Mouse (Mus musculus): ENCODE measurements at regions not wholly inside any gene's neighbourhood (a gene's known extent, or its start where the extent isn't known, plus 50 kb on each side); places are given as distances from the start of the nearest gene placed in this dataset.

DNA sequence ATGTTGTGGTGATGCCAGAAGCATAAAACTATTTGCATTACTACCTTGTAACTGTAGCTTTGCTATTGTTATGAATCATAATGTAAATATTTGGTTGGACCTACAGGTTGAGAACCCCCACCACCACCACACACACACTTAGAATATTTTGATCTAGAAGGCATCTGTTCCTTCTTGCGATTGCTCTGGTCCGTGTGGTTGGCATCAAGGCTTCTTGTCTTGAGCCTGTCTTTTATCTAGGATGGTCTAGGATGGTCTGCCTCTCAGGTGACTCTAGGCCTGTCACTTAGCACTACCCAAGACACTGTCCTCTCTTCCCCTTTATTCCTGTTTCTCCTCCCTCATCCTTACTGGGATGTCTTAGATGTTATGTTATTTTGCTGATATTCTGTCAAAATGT lies 76.6 kb upstream of the Jade1 start:
- in situ Hi-C loops (cut with MboI, MseI): loop anchor here in 1 of 2 experiments (10.0 kb wide), 1 partner anchor 664 kb away; no protein-coding TSS in a partner anchor

DNA sequence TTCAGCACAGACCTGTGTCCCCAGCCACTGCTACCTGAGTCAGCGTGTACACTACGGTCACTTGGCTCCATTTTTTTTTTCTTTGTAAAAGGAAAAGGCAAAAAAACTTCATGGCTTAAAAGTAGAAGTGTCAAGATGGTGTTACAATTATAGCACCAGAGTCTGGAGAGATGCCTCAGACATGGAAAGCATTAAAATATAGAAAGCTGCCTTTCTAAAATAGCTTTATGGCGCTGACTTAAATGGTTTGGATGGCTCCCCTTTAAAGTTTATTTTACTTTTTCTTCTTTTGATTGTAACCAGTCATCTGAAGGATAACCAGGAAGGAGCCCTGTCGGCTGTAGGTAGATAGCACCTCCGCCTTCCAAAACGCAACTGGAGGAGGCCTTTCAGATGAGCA lies 79.0 kb upstream of the Jade1 start:
- in situ Hi-C loops (cut with MboI, MseI): loop anchor here in 1 of 2 experiments (10.0 kb wide), 1 partner anchor 662 kb away; no protein-coding TSS in a partner anchor

DNA sequence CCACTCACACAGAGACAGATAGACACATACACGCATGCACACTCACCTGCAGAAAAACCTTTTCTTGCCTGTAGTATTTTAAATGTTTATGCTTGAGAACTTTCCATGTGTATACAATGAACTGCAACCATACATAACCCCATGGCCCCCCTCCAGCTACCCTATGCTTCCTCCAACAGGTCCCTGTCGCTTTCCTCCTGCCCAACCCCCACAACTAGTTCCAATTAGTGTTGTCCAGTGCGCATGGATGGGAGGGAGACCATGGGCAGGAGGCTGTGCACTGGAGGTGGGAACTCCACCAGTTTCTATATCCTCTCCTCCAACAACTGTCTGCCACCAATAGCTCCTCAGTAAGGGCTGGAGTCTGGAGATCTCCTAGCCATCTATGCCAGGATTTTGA lies 82.9 kb upstream of the Jade1 start:
- in situ Hi-C loops (cut with MboI, MseI): loop anchor here in 1 of 2 experiments (10.0 kb wide), 1 partner anchor 658 kb away; no protein-coding TSS in a partner anchor

DNA sequence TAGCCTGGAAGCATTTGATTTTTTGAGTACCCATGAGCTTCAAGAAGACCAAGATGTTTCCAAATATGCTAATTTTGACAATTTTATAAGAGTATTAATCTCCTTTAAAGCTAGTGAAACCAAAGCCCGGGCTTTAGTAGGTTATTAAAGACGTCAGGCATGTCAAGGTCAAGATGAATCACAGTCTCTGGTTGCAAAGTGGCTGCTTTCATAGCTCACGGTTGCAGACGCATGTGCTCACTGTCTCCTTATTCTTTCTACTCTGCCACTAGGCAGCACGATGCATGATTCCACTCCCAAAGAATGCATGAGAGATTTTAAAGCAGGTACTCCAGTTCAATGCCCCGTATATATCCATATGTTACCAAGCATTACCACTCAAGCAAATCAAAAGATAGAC lies 86.4 kb upstream of the Jade1 start:
- in situ Hi-C loops (cut with MboI, MseI): no loop called here

DNA sequence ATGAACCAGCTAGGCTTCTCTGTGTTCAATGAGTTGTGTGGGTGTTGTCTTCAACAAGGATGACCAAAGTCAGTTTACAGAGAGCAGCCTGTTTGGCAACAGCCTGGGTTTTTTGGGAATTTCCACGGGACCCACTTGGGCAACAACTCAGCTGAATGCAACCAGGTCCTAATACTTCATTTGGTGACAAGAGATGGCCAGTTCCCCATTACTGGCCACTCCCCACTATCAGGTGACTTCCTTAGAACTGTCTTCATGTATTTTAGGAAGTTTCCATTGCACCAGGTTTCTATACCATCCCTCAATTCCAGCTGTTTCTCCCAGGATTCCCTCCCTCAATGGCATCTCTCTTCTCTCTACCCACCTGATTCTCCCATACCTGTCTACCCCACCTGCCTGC lies 87.7 kb upstream of the Jade1 start:
- in situ Hi-C loops (cut with MboI, MseI): no loop called here

DNA sequence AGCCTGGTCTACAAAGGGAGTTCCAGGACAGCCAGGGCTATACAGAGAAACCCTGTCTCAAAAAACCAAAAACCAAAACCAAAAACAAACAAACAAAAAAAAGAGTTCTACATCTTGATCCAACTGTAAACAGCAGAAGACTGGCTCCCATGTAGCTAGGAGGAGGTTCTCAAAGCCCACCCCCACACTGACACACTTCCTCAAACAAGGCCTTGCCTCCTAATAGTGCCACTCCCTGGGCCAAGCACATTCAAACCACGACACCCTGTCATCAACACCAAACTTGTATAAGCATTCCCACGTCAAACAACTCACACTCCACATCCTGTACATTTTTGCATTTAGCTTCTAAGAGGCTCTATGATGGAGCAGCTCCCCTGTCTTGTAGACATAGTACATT lies 89.6 kb upstream of the Jade1 start:
- in situ Hi-C loops (cut with MboI, MseI): no loop called here

DNA sequence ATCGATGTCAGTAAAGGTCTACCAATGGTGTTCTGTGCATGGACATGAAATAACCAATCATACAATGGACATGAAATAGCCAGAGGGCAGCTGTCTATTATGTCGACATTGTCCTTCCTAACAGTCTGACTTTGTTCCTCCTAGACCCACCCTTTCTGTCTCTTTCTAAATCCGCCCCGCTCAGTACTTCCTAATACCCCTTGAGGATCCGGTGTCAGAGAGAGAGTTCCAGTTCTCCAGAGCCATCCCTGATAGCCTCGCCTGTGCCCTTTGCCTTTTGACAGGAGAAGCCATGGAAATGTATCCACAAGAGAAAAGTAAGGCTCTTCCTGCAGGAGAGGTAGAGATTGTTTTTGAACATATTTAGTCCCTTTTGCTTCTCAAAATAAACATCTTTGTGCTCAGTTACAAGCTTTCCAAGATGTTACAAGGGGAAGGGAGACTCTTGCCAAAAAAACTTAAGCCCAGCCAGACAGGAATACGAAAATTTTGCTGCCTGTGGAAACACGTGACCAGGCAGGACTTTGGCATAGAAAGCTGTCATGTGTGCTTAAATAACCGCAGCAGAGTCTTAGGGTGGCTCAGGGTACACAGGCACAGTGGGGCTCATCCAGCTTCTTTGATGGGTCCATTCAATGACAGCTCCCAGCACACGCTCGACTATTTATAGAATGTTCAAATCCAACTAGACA lies 92.4 kb upstream of the Jade1 start:
- in situ Hi-C loops (cut with MboI, MseI): no loop called here

DNA sequence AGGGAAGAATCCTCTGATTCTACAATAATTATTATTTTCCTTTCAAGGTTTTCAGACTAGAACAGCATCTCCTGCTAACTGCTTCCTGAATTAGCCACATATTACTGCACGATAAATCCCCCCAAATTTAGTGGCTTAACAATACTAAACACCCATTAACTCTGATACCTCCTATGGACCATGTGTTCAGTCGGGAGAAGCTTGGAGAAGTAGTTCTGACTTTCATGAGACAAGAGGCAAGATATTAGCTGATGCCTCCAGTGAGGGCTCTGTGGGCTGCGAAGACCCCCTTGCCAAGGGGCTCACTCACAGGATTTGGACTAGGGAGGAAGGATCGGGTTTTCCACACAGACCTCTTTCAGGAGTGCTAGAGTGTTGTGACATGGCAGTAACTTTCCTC lies 95.4 kb upstream of the Jade1 start:
- in situ Hi-C loops (cut with MboI, MseI): no loop called here

DNA sequence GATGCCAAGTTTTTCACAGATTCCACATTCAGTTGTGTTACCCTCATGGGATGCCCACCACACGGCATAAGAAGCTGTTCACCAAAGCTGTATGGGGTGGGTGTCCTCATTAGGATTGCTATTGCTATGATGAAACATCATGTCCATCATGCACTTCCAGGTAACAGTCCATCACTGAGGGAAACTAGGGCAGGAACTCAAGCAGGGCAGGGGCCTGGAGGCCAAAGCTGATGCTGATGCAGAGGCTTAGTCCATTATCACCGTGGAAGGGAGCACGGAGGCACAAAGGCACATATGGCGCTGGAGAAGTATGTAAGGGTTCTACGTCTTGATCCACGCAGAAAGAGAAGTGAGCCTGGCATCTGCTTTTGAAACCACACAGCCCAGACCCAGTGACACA lies 97.4 kb upstream of the Jade1 start:
- in situ Hi-C loops (cut with MboI, MseI): no loop called here

DNA sequence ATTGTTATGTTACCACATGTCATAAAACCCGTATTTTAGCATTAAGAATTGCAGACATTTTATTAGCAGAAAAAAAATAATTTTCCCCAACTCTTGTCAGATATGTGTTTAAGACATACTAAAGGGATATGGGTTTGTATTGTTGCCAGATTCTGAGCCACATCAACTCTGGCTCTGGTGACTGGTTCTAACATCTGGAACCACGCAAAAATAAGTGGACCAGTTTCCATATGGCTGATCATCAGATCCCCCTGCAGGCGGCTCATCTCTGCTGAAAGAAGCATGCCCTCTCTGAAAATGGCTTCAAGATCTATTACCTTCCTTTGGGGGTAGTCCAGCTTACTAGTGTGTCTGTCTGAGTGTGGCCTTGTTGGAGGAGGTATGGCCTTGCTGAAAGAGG lies 102.0 kb upstream of the Jade1 start:
- in situ Hi-C loops (cut with MboI, MseI): no loop called here

DNA sequence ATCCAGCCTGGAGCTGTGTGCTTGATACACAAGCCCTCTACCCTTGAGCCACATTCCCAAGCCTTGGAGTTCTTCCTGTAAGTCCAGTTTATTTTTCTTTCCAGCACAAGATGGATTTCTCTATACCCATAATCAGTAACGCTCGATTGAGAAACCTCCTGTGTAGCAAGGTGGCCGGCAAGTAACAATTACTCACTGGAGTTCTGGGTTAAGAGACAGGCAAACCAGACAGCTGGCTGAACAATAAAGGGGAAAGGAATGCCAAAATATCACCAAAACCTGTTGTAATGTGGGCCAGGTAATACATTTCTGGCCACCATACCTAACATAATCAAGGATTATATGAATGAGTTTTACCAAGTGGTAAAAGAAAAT lies 102.8 kb upstream of the Jade1 start:
- in situ Hi-C loops (cut with MboI, MseI): no loop called here

DNA sequence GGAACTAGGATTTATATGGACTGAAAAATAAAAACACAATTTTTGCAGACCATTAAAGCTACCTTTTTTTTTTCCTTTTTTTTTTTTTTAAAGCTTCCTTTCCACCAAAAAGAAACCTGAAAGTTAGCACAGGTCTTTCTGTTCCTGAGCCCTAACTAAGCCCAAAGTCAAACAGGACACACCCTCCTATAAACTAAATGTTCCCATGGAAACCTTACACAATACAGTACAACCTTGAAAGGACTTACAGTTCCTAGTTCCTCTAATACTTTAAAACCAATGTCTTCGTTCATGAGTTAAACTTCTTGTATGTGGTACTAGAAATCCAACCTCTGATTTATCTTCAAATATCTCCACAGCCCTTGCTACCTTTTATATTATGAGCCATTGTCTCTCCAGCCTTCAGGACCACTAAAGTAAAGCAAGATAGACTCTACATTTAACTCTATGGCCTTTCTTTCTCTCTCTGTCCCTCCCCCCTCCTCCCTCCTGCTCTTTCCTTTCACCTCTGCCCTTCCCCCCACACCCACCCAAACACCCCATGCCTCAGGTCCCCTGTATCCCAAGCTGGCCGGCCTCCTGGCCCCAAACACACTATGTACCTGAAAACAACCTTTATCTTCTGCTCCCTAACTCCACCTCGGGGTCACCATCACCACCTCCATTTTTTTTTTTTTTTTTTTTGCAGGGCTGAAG lies 103.4 kb upstream of the Jade1 start:
- in situ Hi-C loops (cut with MboI, MseI): no loop called here

DNA sequence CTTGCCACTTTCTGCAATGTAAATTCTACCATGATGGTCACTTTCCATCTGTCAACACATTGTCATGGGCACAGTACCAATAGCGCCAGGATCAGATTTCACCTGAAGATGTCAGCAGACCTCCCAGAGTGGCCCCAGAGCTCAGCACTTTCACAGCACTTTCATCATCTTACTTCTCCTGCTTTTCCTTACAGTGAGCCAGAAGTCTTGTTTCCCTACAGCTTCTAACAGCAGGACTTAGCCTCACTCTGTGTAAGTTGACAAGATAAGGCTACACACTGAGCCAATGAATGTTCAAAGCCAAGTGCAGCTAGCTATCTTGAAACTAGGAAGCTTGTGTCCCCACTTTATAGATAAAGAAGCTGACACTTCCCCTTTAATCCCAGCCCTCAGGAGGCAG lies 104.8 kb upstream of the Jade1 start:
- in situ Hi-C loops (cut with MboI, MseI): no loop called here

DNA sequence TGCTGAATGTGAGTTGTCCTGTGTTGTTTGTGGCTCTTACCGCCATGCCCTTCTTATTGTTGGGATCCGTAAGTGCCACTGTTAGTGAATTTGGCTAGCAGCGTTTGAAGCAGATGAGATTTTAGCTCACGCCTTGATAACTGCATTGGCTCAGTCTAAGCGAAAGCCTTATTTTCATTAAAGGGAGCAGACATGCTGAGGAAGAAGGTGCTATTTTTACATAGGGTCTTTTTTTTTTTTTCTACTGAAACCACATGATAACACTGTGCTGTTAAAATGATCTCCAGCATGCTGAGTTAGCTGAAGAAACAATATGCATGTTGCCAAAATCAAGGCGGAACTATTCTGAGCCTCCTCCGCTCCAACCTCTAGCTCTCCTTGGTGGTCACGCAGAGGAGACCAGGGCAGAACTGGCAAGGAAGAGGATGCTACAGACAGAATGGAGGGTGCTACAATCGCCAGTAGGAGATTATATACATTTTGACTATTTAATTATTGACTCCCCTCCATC lies 111.2 kb upstream of the Jade1 start:
- in situ Hi-C loops (cut with MboI, MseI): loop anchor here in 1 of 2 experiments (10.0 kb wide), 1 partner anchor 699 kb away; the partner anchor contains the start of gene Hspa4l

DNA sequence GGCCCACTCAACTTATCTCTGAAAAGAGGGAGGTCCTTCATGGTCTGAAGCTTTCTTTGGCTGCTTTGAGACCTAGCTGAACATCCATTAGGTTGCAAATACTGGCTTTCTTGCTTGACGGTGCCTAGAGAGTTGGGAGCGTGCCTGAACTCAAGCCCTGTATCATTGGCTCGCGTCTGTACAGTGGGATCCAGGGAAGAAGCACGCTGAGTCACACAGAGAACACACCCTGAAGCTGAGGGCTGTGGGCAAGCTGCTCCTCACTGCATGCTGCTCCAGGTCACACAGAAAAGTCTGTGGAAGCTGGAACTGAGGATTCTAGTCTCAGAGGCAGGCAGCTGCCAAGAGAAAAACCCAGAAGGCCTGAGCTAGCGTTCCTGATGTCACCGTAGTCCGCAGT lies 119.3 kb upstream of the Jade1 start:
- in situ Hi-C loops (cut with MboI, MseI): no loop called here

DNA sequence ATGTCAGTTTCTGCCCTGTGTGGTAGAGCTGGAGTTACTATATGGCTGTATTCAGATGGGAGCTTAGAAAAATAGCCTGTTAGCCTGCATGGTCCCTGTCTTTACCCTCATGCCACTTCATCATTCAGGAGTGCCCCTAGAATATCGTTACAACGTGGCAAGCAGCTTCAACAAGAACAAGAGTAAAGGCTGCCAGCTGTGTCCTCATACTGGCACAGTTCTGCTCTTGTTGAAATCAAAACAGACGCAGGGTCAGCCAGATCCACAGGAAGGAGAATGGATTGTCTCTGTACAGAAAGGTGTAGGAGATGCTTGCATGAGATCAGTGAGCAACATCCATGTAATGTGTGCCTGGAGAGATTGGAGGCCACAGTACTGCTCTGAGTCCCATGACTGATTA lies 122.4 kb upstream of the Jade1 start:
- in situ Hi-C loops (cut with MboI, MseI): no loop called here

DNA sequence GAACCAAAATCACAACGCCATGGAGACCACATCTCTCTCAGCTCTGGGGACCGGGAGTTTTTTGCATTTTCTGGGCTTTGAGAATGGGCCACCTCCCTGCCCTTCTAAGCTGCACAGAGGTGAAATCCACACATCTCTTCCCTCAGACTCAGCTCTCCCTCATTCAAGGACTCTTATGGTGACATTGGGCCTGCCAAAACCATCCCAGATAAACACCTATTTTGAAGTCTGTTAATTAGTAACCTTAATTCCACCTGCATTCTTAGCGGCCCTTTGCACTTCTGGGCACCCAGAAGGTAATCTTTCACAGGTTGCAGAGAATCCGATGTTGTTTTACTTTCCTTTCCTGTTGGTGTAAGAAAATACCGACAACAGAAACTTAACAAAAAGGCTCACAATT lies 123.2 kb upstream of the Jade1 start:
- in situ Hi-C loops (cut with MboI, MseI): no loop called here

DNA sequence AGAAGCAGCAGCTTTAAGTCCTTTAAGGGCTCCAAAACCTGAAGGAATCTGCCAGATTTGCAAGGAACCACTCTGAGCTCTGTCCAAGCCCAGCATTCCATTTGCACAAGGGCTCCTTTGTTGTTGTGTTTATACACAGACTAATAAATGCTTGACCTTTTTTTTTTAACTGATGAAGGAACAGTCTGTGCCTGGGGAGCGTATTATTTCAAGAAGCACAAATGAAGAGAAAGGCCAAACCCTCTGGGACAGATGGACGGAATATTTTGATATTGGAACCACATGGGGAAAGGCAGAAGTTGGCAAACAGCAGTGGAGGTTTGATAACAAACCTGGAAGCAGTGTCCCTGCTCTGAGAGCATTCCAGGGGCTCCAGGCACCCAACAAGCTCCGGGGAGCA lies 125.3 kb upstream of the Jade1 start:
- in situ Hi-C loops (cut with MboI, MseI): no loop called here

DNA sequence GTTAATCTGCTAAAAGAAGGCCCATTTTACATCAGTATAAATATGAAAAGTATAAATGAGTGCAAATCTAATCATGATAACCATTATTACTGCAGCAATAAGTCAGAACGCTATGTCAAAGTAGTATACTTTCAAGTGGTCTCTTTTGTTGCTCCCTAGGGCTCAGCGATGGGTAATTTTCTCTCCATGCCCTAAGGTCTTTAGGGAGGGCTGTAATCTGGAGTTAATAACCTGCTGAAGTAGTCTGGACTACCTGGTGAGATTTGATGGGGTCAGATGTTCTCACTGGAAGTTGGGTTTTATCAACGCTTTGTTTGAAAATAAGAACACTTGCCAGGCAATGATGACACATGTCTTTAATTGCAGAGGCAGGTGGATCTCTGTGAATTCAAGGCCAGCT lies 128.6 kb upstream of the Jade1 start:
- in situ Hi-C loops (cut with MboI, MseI): no loop called here

DNA sequence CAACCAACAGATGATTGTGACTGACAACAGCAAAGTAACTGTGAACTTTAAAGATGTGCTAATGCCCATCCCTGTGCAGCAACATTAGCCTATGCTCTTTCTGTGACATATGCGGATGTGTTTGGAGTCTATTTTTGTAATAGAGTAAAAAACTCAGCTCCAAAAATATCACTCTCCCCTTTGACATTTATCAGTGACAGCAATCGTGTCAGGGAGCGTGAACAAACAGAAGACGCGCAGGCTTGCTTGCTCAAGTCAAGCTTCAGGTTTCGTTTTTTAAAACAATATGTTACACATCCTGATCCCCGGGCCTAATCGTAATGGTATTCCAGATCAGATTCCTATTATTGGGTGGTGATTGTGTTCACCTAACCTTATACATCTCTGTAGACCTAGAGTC lies 129.7 kb upstream of the Jade1 start:
- in situ Hi-C loops (cut with MboI, MseI): no loop called here

DNA sequence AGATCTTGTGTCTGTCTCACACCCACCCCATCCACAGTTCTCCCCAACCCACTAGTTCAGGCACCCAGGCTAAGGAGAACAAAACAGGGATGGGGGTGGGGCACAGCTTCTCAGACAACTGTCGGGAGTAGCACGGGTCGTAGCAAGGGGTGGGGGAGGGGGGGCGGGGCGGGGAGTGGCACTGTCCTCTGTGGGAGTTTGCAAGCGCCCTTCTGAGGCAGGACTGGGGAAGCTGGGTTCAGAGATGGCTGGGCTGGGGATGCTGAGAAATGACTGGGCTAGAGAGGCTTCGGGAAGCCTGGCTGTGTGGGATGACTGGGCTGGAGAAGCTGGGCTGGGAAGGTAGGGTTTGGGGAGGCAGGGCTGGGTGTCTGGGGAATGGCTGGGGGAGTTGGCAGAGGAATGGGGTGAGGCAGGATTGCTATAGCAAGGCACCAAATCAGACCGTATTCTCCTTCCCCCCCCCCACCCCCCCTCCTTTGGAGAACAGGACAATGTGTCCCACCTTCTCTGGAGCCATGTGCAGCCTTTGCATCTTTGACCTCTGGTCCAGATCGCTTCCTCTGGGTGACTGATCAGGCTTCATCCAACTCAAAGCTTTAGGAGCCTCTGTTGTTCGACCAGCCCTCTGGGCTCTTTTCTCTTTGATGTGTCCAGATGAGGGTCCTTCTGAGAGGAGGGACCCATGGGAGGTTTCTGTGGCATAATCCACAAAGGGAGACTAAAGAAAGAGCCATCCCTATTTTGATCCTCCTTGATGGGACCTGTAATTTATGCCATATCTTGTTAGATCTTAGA lies 131.2 kb upstream of the Jade1 start:
- in situ Hi-C loops (cut with MboI, MseI): loop anchor here in 1 of 2 experiments (25.0 kb wide), 1 partner anchor 887 kb away; the partner anchor contains the start of gene Intu

DNA sequence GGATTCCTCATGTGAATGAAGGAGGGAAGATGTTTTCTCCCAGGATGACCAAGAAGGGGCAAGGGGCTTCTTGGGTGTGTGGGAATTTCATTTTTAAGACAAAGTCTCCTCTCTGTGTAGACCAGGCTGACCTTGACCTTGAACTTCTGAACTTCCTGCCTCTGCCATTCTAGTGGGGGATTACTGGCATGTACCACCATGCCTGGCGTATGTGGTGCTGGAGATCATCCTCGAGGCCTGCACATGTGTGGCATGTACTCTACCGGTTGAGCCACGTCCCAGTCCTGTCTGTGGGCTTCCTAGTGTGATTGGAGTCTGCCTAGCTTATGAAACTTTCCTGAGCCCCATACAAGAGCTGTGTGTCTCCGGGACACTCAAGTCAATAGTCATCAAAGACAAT lies 131.9 kb upstream of the Jade1 start:
- in situ Hi-C loops (cut with MboI, MseI): loop anchor here in 1 of 2 experiments (25.0 kb wide), 1 partner anchor 886 kb away; the partner anchor contains the start of gene Intu

All from T-helper 17 cell (primary cell).